Mouse (Mus musculus): ENCODE data around the gene Spred1. TPM values are rescaled to one million over a fixed set of nuclear protein-coding genes. Genes with fewer than 3 reads are reported as not detected.

The Spred1 gene
- total and polyA plus RNA-seq, 2 experiments from 2014 or later, result 5.2 to 13.6 TPM

- Histone ChIP-seq H3K27ac (ENCODE audit: low read depth) (no peak overlapping the region), H3K9ac (replicated peaks; ENCODE audit: low read depth, low read length) (no peak overlapping the region), H3K9me3 (replicated peaks; ENCODE audit: control insufficient read depth, low read length) (no peaks in the 10 kb centered on the region), H3K4me1 (ENCODE audit: control insufficient read depth, insufficient read depth) (no peaks in the 10 kb centered on the region), H3K4me3 (ENCODE audit: low read depth, low read length) (no peak overlapping the region), H3K27me3 (ENCODE audit: control insufficient read depth, insufficient read depth, low read length) (no peaks in the 10 kb centered on the region), H3K36me3 (replicated peaks; ENCODE audit: control insufficient read depth, insufficient read depth, low read length) (no peaks in the 10 kb centered on the region), H3K4me2 (ENCODE audit: low read depth, low read length) (no peak overlapping the region)
- no peak for TF ChIP-seq EP300 (IDR thresholded peaks at IDR 0.05; ENCODE audit: low read depth)
- TF ChIP-seq CTCF (IDR thresholded peaks at IDR 0.05; ENCODE audit: low read depth), result no peak
- DNase-seq (ENCODE audit: low spot score) (no peak), ATAC-seq (ENCODE audit: insufficient read depth, low read depth) (no peak)
- WGBS, result 74% methylated on average over 9 of the region's 9 CpGs
These were observed 101.5 kb downstream of the Spred1 start for GRCm38 (mm10) chr2:117222651-117223050.

GRCm38 (mm10) chr2:117228601-117229125, 107.5 kb downstream of the Spred1 start:
- H3K4me2 ChIP-seq (ENCODE audit: low read depth, low read length), result no peak overlapping the region
- H3K9me3 ChIP-seq (replicated peaks; ENCODE audit: control insufficient read depth, low read length), result no peaks in the 10 kb centered on the region
- H3K4me1 ChIP-seq (ENCODE audit: control insufficient read depth, insufficient read depth), result no peaks in the 10 kb centered on the region
- ATAC-seq (ENCODE audit: insufficient read depth, low read depth) (no peak), DNase-seq (ENCODE audit: low spot score) (no peak)
- no peak overlapping the region for H3K27ac ChIP-seq (ENCODE audit: low read depth)
- H3K36me3 ChIP-seq (replicated peaks; ENCODE audit: control insufficient read depth, insufficient read depth, low read length), result no peaks in the 10 kb centered on the region
- TF ChIP-seq CTCF (IDR thresholded peaks at IDR 0.05; ENCODE audit: low read depth) (no peak), EP300 (IDR thresholded peaks at IDR 0.05; ENCODE audit: low read depth) (no peak)
- H3K4me3 ChIP-seq (ENCODE audit: low read depth, low read length), result no peak overlapping the region
- H3K27me3 ChIP-seq (ENCODE audit: control insufficient read depth, insufficient read depth, low read length), result no peaks in the 10 kb centered on the region
- 52% methylated on average over 11 of the region's 11 CpGs for WGBS
- no peak overlapping the region for H3K9ac ChIP-seq (replicated peaks; ENCODE audit: low read depth, low read length)

- ATAC-seq (ENCODE audit: insufficient read depth, low read depth) (no peak), DNase-seq (ENCODE audit: low spot score) (no peak)
- Histone ChIP-seq H3K9ac (replicated peaks; ENCODE audit: low read depth, low read length) (no peak overlapping the region), H3K4me1 (ENCODE audit: control insufficient read depth, insufficient read depth) (no peaks in the 10 kb centered on the region), H3K27me3 (ENCODE audit: control insufficient read depth, insufficient read depth, low read length) (no peaks in the 10 kb centered on the region), H3K4me2 (ENCODE audit: low read depth, low read length) (no peak overlapping the region), H3K9me3 (replicated peaks; ENCODE audit: control insufficient read depth, low read length) (no peaks in the 10 kb centered on the region), H3K36me3 (replicated peaks; ENCODE audit: control insufficient read depth, insufficient read depth, low read length) (no peaks in the 10 kb centered on the region), H3K27ac (ENCODE audit: low read depth) (no peak overlapping the region), H3K4me3 (ENCODE audit: low read depth, low read length) (no peak overlapping the region)
- 73% methylated on average over 7 of the region's 7 CpGs for WGBS
- no peak for TF ChIP-seq EP300 (IDR thresholded peaks at IDR 0.05; ENCODE audit: low read depth)
- no peak for TF ChIP-seq CTCF (IDR thresholded peaks at IDR 0.05; ENCODE audit: low read depth)
These were observed 109.1 kb downstream of the Spred1 start for GRCm38 (mm10) chr2:117230261-117230660.

DNA sequence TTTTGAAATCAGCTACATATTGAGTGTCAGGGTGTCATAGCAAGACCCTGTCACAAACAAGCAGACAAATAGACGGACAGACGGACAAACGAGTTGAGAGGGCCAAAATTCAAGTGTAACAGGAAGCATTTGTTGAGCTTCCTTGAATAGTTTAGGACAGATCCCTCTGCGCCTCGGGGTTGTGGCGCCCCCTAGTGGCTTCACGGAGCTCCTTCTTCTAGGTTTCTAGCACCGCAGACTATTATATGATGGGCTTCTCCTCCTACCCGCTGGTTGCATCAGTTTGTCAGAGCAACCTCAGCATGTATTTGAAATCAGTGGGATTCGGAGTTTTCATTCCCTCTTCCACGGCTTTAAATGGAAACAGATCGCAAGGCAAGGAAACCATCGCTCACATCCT, 110.1 kb downstream of the Spred1 start:
- Histone ChIP-seq H3K4me2 (ENCODE audit: low read depth, low read length) (no peak overlapping the region; the same call in 1 of the 2 replicates), H3K27ac (ENCODE audit: low read depth) (no peak overlapping the region), H3K4me1 (ENCODE audit: control insufficient read depth, insufficient read depth) (no peaks in the 10 kb centered on the region), H3K9me3 (replicated peaks; ENCODE audit: control insufficient read depth, low read length) (no peaks in the 10 kb centered on the region), H3K27me3 (ENCODE audit: control insufficient read depth, insufficient read depth, low read length) (no peaks in the 10 kb centered on the region), H3K36me3 (replicated peaks; ENCODE audit: control insufficient read depth, insufficient read depth, low read length) (no peaks in the 10 kb centered on the region), H3K4me3 (ENCODE audit: low read depth, low read length) (no peak overlapping the region), H3K9ac (replicated peaks; ENCODE audit: low read depth, low read length) (no peak overlapping the region)
- peak; percentile 77 for ATAC-seq (ENCODE audit: insufficient read depth, low read depth)
- 5% methylated on average over 13 of the region's 13 CpGs for WGBS
- TF ChIP-seq EP300 (IDR thresholded peaks at IDR 0.05; ENCODE audit: low read depth) (no peak), CTCF (IDR thresholded peaks at IDR 0.05; ENCODE audit: low read depth) (peak; percentile 81)
- DNase-seq (ENCODE audit: low spot score), result peak; percentile 64

MicroRNA genes within 50 kb of the gene (microRNA counts, 519-probe panel; counts per million panel counts)
- 3,745 counts per million, percentile 46 among the panel's probes with 10 or more counts for microRNA mmu-miR-674

Small RNA genes lying within 50 kb of the gene (microRNA-seq; reads per million reads assigned to microRNA genes)
- 682 reads per million, percentile 77 among the genes with 10 or more reads in this experiment for gene Mir674

Other genes starting within 250 kb of the Spred1 start
- gene Tmco5, start 242.7 kb upstream of the Spred1 start, total RNA-seq (2014; rRNA removed; ENCODE audit: low replicate concordance), result not detected in 2 replicates
- not detected in 2 replicates for gene Tmco5, start 242.7 kb upstream of the Spred1 start, polyA plus RNA-seq (2015; fragmentation: Nextera tagmentation; extraction: Ambion mirVana)
- 0.61 and 2.8 TPM in 2 replicates for gene Fam98b, start 128.4 kb downstream of the Spred1 start, total RNA-seq (2014; rRNA removed; ENCODE audit: low replicate concordance)
- 7.0 and 8.3 TPM in 2 replicates for gene Fam98b, start 128.4 kb downstream of the Spred1 start, polyA plus RNA-seq (2015; fragmentation: Nextera tagmentation; extraction: Ambion mirVana)
- gene Rasgrp1, start 221.6 kb downstream of the Spred1 start, total RNA-seq (2014; rRNA removed; ENCODE audit: low replicate concordance), result 2.7 TPM in 1 of 2 replicates, not detected in the other
- gene Rasgrp1, start 221.6 kb downstream of the Spred1 start, polyA plus RNA-seq (2015; fragmentation: Nextera tagmentation; extraction: Ambion mirVana), result 0.07 and 0.12 TPM in 2 replicates